Mouse (Mus musculus): ENCODE data around the gene Fgfr2.

The Fgfr2 gene

DNA sequence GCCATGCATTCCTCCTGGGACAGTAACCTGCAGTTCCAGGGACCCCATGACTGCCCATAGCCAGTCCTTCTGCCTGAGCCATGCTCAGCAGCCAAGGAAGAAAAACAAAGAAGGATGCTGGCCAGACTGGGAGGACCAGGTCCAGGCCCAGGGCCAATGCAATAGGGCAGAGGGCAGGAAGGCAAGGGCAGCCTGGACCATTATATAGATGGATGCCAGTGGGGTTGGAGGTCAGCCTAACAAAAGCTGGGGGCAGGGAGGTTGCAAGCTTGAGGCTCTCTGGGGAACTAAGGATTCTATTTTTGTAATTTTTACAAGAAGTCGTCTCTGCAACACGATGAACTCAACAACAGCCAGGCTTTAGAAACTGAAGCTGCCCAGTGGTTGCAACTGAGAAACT lies 890.2 kb downstream of the Fgfr2 start:
- DNase-seq (ENCODE audit: low read depth, low spot score): no peak

GRCm38 (mm10) chr7:132231476-132231875 lies 891.7 kb downstream of the Fgfr2 start:
- DNase-seq (ENCODE audit: low read depth, low spot score): no peak

DNA sequence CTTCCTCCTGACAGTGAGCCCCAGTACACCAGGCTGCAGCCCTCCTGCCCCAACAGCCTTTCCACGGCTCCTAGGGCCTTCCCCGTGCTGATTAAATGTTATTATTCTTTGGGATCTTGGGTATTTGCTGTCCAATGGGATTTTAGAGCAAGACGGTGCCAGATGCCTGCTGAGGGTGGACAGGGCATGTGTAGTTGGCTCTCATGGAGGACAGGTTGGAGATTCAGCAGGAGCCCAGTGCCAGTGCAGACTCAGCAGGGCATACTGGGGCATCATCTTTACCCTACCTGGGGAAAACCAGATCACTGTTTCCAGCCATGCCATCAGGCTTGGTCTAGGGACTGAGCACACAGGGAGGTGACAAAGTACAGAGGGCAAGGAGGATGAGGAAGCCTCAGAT lies 892.2 kb downstream of the Fgfr2 start:
- DNase-seq (ENCODE audit: low read depth, low spot score): no peak

DNA sequence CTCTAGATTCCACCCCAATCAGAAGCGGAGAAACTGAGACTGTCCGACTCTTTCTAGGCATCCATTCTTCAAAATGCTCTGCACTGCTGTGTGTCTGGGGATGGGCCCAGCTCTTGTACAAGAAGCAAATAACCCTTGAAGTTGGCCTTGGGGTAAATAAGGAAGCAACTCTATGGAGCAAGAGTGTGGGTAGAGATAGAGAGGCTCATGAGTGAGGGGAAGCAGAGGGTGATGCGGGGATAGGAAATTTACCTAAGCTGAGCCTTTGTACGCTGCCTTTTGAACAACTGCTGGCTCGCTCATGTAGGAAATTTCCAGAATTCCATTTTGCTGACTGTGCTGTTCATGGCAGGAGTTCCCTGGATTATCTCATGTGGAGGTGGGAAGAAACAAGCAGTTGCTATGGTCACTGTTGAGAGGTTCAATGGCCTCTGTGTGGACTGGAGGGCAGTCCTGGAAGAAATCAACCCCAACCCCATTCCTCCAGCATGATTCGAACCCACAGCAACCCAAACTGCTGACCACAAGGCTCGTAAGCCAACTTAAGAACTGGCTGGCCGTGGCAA lies 896.0 kb downstream of the Fgfr2 start:
- DNase-seq (ENCODE audit: low read depth, low spot score): no peak

- peak; percentile 85 for DNase-seq (ENCODE audit: low read depth, low spot score)
Observed at GRCm38 (mm10) chr7:132226379-132227074, 896.6 kb downstream of the Fgfr2 start.

- no peak for DNase-seq (ENCODE audit: low read depth, low spot score)
Observed at GRCm38 (mm10) chr7:132223452-132224141, 899.6 kb downstream of the Fgfr2 start.

DNA sequence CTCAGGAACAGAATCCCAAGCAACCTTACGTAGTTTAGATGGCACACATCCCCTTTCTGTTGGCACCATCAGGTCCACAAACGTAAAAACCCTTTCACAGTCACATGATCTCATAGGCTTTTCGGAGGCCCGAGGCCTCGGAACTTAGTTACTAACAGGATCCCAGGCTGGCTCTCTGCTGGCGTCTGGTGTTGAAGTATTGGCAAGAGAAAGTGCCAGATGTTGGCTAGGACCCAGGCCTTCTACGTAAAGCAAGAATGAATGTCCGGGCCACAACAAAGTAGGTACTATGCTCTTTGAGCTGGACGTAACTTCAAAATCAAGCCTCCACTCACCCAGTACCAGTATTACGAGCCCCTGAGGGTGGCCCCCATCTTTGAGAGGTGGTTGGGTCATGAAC lies 909.1 kb downstream of the Fgfr2 start:
- no peak for DNase-seq (ENCODE audit: low read depth, low spot score)

DNA sequence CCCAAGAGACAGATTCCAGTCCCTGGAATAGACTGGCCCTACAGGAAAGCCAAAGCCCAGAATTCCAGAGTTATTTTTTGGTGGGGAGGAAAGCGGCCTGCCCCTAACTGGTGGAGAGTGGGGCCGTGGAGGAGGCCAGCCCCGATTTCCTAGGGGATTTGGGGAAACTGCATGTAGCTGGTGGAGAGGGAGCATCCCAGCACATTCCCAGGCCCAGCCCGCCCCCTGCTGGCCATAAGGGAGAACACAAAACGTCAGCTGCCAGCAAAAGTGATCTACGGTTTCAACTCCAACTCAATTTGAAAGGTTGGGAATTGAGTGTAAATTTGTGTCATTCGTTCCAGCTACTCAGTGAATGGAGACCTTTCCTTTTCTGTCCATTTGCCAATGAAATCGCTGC lies 909.7 kb downstream of the Fgfr2 start:
- peak; percentile 35 for DNase-seq (ENCODE audit: low read depth, low spot score)

GRCm38 (mm10) chr7:132211920-132212701 lies 911.0 kb downstream of the Fgfr2 start:
- no peak for DNase-seq (ENCODE audit: low read depth, low spot score)

- no peak for DNase-seq (ENCODE audit: low read depth, low spot score)
Observed at GRCm38 (mm10) chr7:132210616-132211015, 912.5 kb downstream of the Fgfr2 start.

DNA sequence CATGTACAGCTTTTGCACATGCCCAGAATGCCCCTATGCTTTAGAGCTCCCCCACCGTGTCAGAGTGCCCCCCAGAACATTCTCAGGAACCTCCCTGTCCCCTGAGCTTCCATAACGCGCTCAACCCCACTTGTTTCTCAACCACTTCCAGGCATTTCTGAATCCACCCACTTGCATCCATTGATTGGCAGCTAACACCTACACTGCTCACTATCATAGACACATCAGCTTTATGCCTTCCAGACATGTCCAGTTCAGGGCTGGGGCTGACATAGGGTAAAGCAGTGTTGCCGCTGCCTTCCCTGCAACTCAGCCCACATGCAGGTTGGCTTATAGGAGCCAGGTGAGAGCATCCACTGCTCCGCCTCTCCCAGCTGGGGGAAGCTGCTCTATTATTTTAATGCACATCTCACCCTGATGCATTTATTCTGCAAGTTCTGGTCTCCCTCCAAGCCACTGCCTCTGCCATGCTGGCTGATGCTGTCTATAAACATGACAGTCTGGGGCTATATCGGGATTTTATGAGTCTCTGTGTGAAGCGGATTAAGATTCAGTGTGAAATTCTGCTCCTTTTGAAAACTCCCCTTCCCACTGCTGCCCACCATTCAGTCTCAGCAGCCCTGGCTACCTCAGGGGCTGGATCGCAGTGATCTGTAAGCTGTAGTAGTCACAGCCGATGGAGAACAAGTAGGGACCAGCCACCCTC lies 914.1 kb downstream of the Fgfr2 start:
- no peak for DNase-seq (ENCODE audit: low read depth, low spot score)

GRCm38 (mm10) chr7:132204073-132204612 lies 919.0 kb downstream of the Fgfr2 start:
- DNase-seq (ENCODE audit: low read depth, low spot score): no peak

GRCm38 (mm10) chr7:132199686-132200085 lies 923.5 kb downstream of the Fgfr2 start:
- no peak for DNase-seq (ENCODE audit: low read depth, low spot score)

- DNase-seq (ENCODE audit: low read depth, low spot score): no peak
Observed at GRCm38 (mm10) chr7:132198806-132199205, 924.3 kb downstream of the Fgfr2 start.

DNA sequence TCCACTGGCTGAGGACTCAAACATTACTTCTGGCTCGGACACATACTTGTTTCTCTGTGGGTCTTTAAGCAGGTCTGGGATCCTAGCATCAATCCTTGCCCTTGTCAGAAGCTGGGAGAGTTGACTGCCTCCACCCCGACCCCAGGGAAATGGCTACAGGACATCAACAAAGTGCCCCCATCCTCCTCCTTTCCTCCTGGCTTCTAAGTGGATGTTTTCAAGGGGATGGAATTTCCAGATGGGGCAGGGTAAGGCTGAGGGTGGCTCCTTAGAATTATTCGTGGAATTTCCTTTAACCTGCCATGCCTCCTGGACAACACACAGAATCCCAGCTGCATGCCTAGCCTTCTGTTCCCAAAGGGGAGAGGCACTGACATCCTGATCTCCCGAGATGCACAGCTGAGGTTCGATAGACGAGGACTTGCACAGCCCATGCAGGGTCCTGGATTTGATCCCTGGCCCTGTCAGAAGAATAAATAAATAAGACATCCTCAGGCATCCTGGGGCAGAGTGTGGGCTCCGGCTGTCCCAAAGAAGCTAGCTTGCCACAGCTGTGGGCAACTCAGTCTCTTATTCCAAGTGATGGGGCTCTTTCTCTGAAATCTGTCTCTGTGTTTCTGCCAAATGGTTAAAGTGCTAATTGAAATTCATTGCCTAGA lies 925.2 kb downstream of the Fgfr2 start:
- DNase-seq (ENCODE audit: low read depth, low spot score): no peak

DNA sequence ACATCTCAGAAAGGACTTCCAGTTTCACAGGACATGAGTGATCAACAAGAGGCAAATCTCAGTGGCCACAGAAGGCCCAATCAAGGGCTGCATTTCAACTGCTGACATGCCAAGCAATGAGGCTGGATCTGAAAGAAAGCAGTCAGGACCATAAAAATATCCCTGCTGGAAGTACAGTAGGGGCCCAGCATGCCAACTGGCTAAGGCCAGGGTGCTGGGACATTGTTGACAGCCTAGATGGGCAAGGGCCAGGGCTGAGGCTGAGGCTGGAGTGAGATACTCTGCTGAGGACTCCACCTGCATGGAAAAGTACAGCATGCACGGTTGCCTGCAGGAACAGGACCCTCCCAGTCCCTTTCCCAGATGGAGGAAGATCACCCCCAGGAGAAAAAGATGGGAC lies 926.6 kb downstream of the Fgfr2 start:
- no peak for DNase-seq (ENCODE audit: low read depth, low spot score)

DNA sequence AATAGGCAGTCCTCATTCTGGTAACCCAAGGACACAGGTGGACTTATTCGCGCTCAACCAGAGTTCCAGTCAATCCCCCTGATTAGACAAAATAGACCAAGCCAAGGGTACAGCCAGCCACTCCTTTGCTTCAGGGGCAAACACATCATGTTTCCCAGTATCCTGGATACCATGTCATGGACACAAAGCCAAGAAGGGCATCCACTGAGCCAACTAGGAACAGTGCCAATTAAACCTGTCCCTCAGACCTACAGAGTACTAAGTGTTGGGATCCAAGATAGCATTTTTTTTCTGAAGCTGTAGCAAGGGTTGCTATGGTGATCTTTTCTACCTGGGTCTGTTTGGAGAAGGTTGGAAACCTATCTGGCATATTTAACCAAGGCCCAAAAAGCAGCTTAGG lies 929.5 kb downstream of the Fgfr2 start:
- no peak for DNase-seq (ENCODE audit: low read depth, low spot score)

DNA sequence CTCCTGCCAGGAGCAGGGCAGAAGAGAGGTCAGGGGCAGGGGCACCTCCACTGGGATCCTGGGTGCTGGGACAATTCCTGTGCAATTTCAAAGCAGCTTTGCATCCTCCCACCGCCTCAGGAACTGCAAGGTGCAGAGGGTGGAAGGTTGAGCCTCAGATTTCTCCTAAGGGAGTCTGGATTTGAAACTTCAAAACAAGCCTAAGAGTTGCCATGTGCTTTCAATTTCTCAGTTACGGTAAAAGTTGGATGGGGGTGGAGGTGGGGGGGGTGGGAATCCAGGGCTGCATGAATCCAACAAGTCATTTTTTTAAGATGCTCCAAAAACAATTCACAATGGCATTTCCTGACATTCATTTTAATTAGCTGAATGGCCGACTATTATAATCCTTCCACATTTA lies 935.7 kb downstream of the Fgfr2 start:
- no peak for DNase-seq (ENCODE audit: low read depth, low spot score)

DNA sequence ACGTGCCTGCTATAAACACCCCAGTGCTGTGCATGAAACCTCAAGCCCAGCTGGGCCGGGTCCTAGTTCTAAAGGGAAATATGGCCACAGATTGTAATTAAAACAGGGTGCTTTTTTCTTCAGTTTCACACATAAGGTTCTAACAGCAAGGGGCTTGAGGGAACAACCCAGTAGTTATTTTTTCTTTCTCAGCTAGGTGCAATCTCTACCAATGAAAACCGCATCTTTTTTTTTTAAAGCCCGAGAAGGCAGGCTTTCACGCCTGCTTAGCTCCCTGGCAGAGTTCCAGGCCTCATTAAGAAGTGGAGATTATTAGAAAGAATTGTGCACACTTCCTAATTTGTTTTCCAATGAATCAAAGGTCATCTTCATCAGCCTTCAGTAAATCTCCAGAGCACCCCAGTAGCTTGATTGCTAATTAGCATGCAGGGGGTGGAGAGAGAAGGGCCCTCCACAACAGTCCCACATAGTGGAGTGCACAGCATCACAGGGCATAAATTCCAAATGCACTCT lies 939.2 kb downstream of the Fgfr2 start:
- no peak for DNase-seq (ENCODE audit: low read depth, low spot score)

- DNase-seq (ENCODE audit: low read depth, low spot score): no peak
Observed at GRCm38 (mm10) chr7:132181586-132182198, 941.5 kb downstream of the Fgfr2 start.

Measured in CD4-positive, CD25-positive, alpha-beta regulatory T cell, adult 2 months (primary cell).